Mouse (Mus musculus) spleen, postnatal 14 days (tissue): ENCODE results near the gene Ogfod2.

Source experiments
- DNase-seq, 2 experiments: peaks; one replicate each; pipeline ENCODE4 v3.0.0; 2021 to 2022; ENCODE audit warnings: low spot score in 2 of 2

Ogfod2 gene

GRCm38 (mm10) chr5:124111742-124112497, at the start of gene Ogfod2:
Gene Ogfod2 (plus strand): TSS chr5:124112297.
- DNase-seq: peak; percentile 86 to 91

- DNase-seq: no peak
Observed at GRCm38 (mm10) chr5:124069657-124070056, 42.4 kb upstream of the Ogfod2 start.

GRCm38 (mm10) chr5:124073682-124074081, 38.4 kb upstream of the Ogfod2 start:
- no peak for DNase-seq

GRCm38 (mm10) chr5:124074845-124075307, 37.2 kb upstream of the Ogfod2 start:
- no peak for DNase-seq

- no peak for DNase-seq
Observed at GRCm38 (mm10) chr5:124075716-124076115, 36.4 kb upstream of the Ogfod2 start.

DNA sequence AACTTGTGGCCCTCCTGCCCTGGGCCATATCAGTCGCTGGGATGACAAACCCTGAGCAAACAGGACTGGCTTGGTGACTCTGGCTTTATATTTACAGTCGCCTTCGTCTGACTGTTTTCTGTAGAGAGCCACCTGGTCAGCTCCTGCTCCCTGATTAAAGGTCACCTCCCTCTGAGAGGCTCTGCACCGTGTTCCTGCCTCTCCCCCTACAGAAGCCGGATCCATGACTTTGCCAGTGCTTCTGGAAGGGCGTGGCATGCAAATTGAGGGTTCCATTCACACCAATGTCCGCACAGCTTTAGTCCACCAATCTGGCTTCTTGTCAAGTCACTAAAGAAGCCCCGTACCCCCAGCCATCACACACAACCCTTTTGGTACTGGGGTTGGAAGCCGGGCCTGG, 35.5 kb upstream of the Ogfod2 start:
- DNase-seq: no peak

GRCm38 (mm10) chr5:124077241-124077640, 34.9 kb upstream of the Ogfod2 start:
- no peak for DNase-seq

DNA sequence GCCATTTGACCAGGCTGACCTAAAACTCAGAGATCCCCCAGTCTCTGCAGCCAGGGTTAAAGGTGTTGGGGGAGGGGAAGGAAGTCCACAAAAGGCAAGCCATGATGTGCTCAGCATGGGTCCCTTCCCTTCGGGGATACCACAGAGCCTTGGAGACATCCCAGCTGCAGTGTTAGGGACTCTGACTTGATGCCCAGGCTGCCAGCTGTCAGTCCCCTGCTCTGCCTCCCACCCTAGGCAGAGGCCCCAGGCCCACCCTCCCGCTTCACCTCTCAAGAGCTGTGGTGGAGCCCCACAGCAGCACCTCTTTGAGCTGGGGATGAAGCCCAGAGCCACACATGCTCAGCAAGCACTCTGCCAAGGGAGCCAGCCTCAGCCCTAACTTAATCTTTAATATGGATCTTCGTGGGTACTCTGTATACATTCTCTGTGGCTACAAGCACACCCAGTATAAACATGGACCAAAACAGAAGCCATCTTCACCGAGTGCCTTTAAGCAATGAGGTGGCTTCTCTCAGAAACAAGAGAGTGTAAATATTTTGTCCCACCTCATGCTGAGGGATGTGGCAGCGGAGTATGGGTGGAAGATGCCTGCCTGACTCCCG, 34.1 kb upstream of the Ogfod2 start:
- no peak for DNase-seq

- DNase-seq: no peak
Observed at GRCm38 (mm10) chr5:124078794-124079416, 33.2 kb upstream of the Ogfod2 start.

GRCm38 (mm10) chr5:124079880-124080279, 32.2 kb upstream of the Ogfod2 start:
- no peak for DNase-seq

GRCm38 (mm10) chr5:124082447-124082846, 29.6 kb upstream of the Ogfod2 start:
- DNase-seq: no peak

- DNase-seq: no peak
Observed at GRCm38 (mm10) chr5:124082941-124083688, 29.0 kb upstream of the Ogfod2 start.

- no peak for DNase-seq
Observed at GRCm38 (mm10) chr5:124083850-124084587, 28.1 kb upstream of the Ogfod2 start.

- DNase-seq: peak; percentile 68 to 87
Observed at GRCm38 (mm10) chr5:124084588-124085173, 27.4 kb upstream of the Ogfod2 start.

DNA sequence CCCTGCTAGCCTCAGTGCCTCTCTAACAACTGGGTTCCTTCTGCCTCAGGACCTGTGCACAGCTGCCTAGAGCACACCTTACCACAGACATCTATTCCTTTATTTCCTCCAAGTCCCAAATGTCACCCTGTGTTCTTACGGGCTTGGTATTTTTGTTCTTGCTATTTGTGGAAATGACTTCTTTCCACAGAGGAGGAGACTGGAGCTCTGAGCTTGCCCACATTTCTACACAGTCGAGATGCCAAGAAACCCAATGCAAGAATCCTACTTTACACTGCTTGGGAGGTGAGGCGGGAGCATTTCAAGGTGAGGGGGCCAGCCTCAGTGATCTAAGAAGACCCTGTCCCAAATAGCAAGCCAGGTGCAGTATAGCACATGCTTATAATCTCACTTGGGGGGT, 26.6 kb upstream of the Ogfod2 start:
- DNase-seq: no peak

GRCm38 (mm10) chr5:124086876-124087275, 25.2 kb upstream of the Ogfod2 start:
- DNase-seq: no peak

DNA sequence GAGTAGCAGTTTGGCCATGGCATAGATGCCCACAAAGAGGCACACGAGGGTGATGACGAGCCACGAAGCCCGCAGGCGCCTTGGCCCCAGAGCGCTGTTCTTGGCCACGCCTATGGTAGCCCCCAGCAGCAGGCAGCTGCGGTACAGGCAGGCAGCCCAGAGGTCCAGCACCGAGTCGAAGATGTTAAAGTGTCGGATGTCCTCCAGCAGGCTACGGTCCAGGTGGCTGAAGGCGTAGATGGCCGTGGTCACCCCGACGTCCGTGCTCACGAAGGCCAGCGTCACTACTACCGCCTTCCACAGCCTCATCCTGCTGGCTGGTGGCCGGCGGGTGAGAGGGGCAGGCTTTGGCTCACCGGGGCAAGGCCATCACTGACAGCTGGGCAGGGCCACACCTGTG, 22.2 kb upstream of the Ogfod2 start:
- DNase-seq: no peak

GRCm38 (mm10) chr5:124091951-124092406, 20.1 kb upstream of the Ogfod2 start:
- DNase-seq: peak in 1 of 2 experiments; percentile 42

DNA sequence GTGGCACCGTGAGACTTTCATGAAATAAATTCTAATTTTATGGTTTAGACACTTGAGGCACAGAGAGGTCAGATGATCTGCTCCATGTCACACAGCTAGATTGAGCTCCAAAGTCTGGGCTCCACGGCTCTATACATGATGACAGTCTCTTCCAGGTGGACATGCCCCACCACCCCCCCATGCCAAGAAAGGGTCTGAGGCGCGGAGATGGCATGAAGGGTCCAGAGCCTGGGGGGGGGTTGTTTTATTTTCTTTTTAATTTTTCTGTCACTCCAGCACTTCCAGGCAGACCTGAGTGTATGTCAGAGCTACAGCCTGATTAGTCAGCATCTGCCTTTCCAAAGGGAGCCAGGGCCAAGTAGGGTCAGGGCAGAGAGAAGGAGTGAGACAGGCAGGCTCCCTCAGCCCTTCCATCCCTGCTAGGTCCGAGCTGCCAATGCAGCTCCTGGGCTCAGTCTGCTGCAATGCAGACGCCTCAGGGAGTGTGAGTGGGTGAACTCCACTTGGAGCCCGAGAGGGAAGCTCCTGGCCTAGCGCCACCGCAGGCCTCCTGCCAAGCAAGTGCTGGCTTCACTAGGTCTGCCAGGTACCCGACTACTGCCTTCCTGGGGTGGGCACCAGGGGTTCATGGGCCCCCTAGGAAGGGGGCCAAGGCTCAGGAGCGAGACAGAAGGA, 18.8 kb upstream of the Ogfod2 start:
- DNase-seq: no peak

- DNase-seq: no peak
Observed at GRCm38 (mm10) chr5:124093852-124094604, 18.1 kb upstream of the Ogfod2 start.
